Mouse (Mus musculus) right cerebral cortex, adult 2 months (tissue): ENCODE results near the gene Fgfr2.
A peak's percentile ranks its signal among the peaks of the same experiment; 100 is the strongest.
"Not testable (repeated sequence)": the region's sequence is repeated elsewhere in the genome, so short reads cannot be mapped to it uniquely, and the experiment has no call there.

Experiments
- DNase-seq, 2 experiments: peaks; one replicate each; pipeline ENCODE4 v3.0.0; 2021 to 2022; ENCODE audit warnings: low spot score in 2 of 2

Fgfr2 gene

DNA sequence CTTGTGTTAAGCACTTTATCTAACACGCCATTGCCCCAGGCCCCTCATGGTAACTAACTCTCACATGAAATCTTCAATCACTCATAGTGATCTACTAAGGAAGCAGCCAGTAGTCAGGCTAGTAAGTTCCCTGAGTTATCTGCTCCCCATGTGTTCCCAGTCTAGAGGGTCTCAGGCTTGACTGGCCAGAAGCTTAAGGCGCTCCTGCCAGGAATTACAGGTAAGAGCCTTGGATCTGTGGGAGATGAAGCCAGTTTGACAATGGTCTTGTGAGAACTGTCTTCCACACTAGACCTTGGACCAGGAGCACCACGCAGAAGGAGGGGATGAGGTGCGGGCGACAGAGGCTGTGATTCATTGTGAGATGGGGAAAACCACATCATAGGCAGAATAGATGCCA lies 1644.7 kb downstream of the Fgfr2 start:
- no peak for DNase-seq

GRCm38 (mm10) chr7:131477140-131477539 lies 1646.0 kb downstream of the Fgfr2 start:
- no peak for DNase-seq

- DNase-seq: no peak
These were observed 1651.6 kb downstream of the Fgfr2 start for GRCm38 (mm10) chr7:131471551-131471950.

DNA sequence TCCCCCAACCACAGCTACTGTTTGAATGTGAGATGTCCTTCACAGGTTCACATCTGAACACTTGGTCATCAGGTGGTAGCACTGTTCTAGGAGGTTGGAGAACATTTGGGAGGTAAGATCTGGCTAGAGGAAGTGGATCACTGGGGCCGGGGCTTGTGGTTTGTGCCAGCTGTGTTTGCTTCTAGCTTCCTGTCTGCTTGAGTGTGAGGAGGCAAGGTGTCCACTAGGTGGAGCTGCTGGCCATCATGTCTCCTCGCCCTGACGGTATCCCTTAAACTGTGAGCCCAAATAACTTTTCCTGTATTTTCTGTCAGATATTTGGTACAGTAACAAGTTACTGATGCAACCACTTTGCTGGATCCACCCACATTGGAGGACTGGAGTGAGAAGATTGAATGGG lies 1653.6 kb downstream of the Fgfr2 start:
- DNase-seq: no peak

DNA sequence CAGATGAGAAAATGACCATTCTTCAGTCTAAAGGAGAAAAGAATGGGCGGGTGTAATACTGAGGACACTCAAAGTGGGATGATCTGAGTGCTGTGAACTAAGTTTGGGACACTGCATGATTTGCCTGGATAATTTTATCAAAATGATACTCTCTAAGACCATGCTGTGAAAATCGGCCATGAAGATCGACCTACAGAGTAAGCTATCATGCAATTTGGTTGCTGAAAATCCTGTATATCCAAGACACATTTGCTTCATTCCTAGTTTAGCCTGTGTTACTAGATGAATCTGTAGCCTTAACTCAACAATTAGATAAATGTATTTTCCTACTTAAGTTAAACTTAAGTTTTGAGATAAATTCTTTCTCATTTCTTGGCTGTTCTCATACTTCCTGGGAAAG lies 1655.8 kb downstream of the Fgfr2 start:
- DNase-seq: no peak

DNA sequence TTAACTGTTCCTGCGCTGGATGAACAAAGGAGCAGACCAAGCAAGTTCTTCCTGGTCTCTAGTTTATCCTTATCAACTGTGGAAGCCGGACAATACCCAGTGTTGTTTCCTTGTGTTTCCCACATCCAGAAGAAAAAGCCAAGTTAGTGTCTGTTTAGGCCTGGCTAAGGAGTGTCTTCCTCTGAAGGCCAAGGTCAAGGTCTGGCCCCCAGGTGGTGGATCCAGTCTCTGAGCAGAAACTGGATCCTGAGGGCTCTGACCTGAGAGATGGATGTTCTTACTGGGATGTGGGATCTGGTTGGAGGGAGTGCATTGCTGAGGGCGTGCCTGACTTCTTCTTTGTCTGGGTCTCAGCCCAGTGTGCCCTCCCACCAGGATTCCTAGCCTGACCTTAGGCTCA lies 1657.4 kb downstream of the Fgfr2 start:
- DNase-seq: no peak

- no peak for DNase-seq
These were observed 1658.0 kb downstream of the Fgfr2 start for GRCm38 (mm10) chr7:131465117-131465601.

- DNase-seq: no peak
These were observed 1666.4 kb downstream of the Fgfr2 start for GRCm38 (mm10) chr7:131456714-131457113.

DNA sequence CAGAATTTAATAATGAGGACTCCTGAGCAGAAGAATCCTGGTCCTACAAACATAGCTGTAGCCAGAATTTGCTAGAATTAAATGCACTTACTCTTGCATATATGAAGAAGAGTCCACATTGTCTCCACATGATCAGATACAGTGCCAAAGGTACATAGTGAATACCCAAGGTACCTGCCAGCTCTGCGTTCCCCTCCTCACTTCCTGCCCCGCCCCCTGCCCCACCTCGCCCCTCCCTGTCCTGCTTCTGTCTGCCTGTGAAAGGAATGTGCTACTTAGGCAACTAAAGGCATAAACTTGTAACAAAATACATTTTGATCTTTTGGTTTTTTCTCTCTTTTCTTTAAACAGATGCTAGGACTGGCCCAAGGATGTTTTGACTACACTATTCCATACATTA lies 1686.1 kb downstream of the Fgfr2 start:
- DNase-seq: no peak

GRCm38 (mm10) chr7:131434276-131434675 lies 1688.9 kb downstream of the Fgfr2 start:
- DNase-seq: no peak

GRCm38 (mm10) chr7:131432244-131432643 lies 1690.9 kb downstream of the Fgfr2 start:
- DNase-seq: peak; percentile 64 to 69

GRCm38 (mm10) chr7:131427331-131427730 lies 1695.8 kb downstream of the Fgfr2 start:
- DNase-seq: no peak

- no peak for DNase-seq
These were observed 1698.2 kb downstream of the Fgfr2 start for GRCm38 (mm10) chr7:131424912-131425311.

- no peak for DNase-seq
These were observed 1705.5 kb downstream of the Fgfr2 start for GRCm38 (mm10) chr7:131417605-131418004.

- not testable (repeated sequence) for DNase-seq
These were observed 1706.4 kb downstream of the Fgfr2 start for GRCm38 (mm10) chr7:131416742-131417141.

DNA sequence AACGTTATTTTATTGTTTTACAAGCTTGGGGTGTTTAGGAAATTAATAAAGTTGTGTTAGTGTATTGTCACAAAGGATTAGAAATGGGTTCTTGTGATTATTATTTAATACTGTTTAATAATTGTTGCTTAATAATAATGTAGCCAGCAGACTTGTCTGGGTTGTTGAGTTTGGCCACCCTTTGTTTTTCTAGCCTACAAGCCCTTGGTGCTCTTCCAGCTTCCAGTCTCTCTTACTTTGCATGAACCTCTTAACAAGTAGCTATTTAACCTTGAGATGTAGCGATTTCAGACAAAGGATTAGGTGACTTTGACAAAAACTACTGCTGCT lies 1711.2 kb downstream of the Fgfr2 start:
- no peak for DNase-seq

DNA sequence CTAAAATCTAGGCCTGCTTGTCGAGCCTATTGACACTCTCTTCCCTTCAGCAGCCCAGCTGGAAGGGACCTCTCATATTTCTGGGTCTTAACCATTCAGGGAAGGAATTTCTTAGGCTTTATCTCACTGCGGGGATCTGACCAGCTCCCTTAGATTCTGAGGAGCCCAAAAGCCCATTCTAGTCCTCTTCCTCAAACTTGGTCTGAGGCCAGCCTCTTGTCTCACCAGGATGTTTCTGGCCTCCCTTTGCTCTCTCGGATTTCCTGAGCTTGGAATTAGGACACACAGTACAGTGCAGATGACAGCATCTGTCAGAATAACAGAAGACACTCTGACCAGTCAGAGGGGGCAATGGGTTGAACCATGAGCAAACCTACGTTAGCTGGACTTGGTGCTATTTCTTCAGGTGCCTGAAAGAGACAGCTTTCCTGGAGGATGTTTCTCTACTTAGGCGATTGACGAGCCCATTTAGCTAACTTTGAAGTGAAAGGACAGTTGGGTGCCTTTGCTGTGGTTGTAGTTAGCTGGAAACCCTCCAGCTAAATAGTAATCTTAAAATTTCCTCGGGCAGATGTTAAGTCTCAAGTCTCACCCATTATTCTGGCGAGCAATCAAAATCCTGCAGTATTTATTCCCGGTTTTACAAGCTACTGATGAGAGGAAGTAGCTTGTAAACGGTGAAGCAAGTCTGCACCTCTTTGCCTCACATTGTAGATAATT lies 1711.8 kb downstream of the Fgfr2 start:
- no peak for DNase-seq

GRCm38 (mm10) chr7:131410416-131411058 lies 1712.6 kb downstream of the Fgfr2 start, which contains the start of the genes Ikzf5 and Acadsb:
Ikzf5 (minus strand) TSS chr7:131410521.
Acadsb (plus strand) TSS chr7:131410601.
- peak; percentile 99 to 100 for DNase-seq

DNA sequence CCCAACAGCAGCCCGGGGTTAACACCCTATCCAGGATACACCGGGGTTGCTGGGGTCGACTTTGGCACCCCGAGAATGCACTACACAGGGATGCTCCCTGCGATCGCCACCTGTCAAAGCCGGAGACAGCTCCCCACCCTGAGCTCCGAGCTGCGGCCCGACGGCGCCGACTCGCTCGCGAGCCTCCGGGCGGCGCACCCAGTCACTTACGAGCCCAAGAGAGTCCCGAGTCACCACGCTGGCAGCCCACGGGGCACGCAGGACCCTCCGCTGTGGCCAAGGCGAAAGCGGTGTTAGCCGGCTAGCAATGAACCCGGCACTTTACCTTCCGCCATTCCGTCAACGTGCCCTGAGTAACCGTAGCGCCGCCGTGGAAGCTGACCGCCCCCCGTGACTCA lies 1713.2 kb downstream of the Fgfr2 start:
- no peak for DNase-seq

GRCm38 (mm10) chr7:131409321-131409987 lies 1713.7 kb downstream of the Fgfr2 start:
- peak in 1 of 2 experiments; percentile 17 for DNase-seq

DNA sequence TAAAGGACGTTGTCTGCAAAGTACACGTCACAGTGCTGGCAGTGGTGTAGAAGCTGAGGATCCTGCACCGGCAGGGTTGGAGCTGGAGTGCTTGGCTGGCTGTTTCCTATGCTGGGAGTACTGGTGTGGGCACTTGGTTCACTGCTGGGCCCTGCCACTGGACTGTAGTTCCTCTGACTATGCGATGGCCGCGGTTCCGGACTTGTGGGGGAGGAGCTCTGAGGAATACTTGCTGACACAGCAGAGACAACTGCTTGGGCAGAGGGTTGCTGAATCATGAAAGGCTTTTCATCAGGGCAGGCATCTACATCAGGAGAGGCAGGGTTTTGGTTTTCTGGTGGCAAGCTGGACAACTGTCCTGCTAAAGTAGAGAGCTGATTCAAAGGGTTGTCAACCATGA lies 1731.4 kb downstream of the Fgfr2 start:
- not testable (repeated sequence) for DNase-seq

- DNase-seq: no peak
These were observed 1751.1 kb downstream of the Fgfr2 start for GRCm38 (mm10) chr7:131371880-131372651.
